In the genomic region with DNA sequence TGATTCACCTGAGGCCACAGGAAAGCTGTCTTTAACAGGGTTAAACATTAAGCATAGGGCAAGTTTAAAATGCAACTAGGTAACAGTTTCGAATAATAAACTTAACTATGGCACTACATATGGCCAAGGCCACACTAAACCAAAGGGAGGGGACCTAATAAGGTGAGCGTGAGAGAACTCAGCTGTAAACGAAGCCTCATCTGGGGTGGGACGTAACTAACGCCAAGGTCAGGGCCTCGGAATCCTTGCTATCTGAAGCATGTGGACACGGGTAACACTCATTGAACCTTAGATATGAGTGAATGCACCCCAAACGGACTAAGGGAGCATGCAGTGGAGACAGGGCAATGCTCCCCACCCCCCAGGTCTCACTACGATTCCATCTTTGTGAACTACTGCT, we compare ENCODE assay signal across 19 mouse cellular contexts. TPM values are rescaled to one million over a fixed set of nuclear protein-coding genes. Genes with fewer than 3 reads are reported as not detected.
DNase-seq lines count a peak whose midpoint lies in the region; ATAC-seq lines count a peak whose summit lies in the region.
"Had no signal": no experiment of that assay in that cellular context is flagged by ENCODE, and none has a peak within 500 bp of the region (broad histone marks: within the 10 kb centered on the region; RNA-seq: fewer than 3 reads in every experiment).

No protein-coding gene starts in this region.

- DNase-seq in kidney, adult 11 months, result peak; percentile 66
- DNase-seq in kidney, postnatal 4 days, result no peak
- DNase-seq in kidney, adult 18-20 months, result peak; percentile 41
- DNase-seq in kidney, postnatal 10 days, result peak; percentile 28
- DNase-seq in yolk sac, embryonic 10.5 days (ENCODE audit: low spot score), result peak; percentile 53
- no peak for DNase-seq in spleen, adult 12 weeks (ENCODE audit: low spot score)
- DNase-seq: adrenal gland, adult 8-10 months; cerebellum, adult 11-12 months; cerebellum, postnatal 36 days; lung, postnatal 36 days; thymus, postnatal 25 days had no signal

- WGBS in midbrain, embryonic 13.5 days, result 82% methylated on average over 9 of the region's 9 CpGs

- H3K27me3 ChIP-seq in midbrain, embryonic 13.5 days, result no peaks in the 10 kb centered on the region
- H3K27me3 ChIP-seq: forebrain, embryonic 13.5 days; heart, embryonic 13.5 days; limb, embryonic 15.5 days; neural tube, embryonic 13.5 days had no signal

- no peak for ATAC-seq in midbrain, embryonic 13.5 days
- ATAC-seq: forebrain, embryonic 13.5 days; inflammation-experienced regulatory T-cells, adult 6 months had no signal

- peaks cover 4% of the 10 kb centered on the region for H3K4me1 ChIP-seq in midbrain, embryonic 13.5 days (replicated peaks)

- no peaks in the 10 kb centered on the region for H3K9me3 ChIP-seq in midbrain, embryonic 13.5 days
- H3K9me3 ChIP-seq: embryonic facial prominence, embryonic 10.5 days; forebrain, embryonic 13.5 days; heart, embryonic 13.5 days; hindbrain, embryonic 10.5 days; limb, embryonic 15.5 days; neural tube, embryonic 13.5 days had no signal

- H3K36me3 ChIP-seq in midbrain, embryonic 13.5 days, result no peaks in the 10 kb centered on the region
- H3K36me3 ChIP-seq: embryonic facial prominence, embryonic 10.5 days; hindbrain, embryonic 10.5 days; limb, embryonic 15.5 days; neural tube, embryonic 13.5 days had no signal

- no peak overlapping the region for H3K27ac ChIP-seq in midbrain, embryonic 13.5 days
- H3K27ac ChIP-seq: embryonic facial prominence, embryonic 10.5 days; forebrain, embryonic 13.5 days; heart, embryonic 13.5 days; hindbrain, embryonic 10.5 days; limb, embryonic 15.5 days; neural tube, embryonic 13.5 days had no signal

- H3K9ac ChIP-seq in midbrain, embryonic 13.5 days (replicated peaks), result no peak overlapping the region
- H3K9ac ChIP-seq: forebrain, embryonic 13.5 days; heart, embryonic 13.5 days; limb, embryonic 15.5 days; neural tube, embryonic 13.5 days had no signal

- H3K4me3 ChIP-seq in midbrain, embryonic 13.5 days (replicated peaks), result no peak overlapping the region
- H3K4me3 ChIP-seq: embryonic facial prominence, embryonic 10.5 days; forebrain, embryonic 13.5 days; heart, embryonic 13.5 days; hindbrain, embryonic 10.5 days; limb, embryonic 15.5 days; neural tube, embryonic 13.5 days had no signal

- no peak overlapping the region for H3K4me2 ChIP-seq in midbrain, embryonic 13.5 days (replicated peaks)
- H3K4me2 ChIP-seq: forebrain, embryonic 13.5 days; heart, embryonic 13.5 days; limb, embryonic 15.5 days; neural tube, embryonic 13.5 days had no signal

RNA-seq across cellular contexts. Expression of a gene that starts 5.9 kb away (rescaled TPM):
- polyA plus RNA-seq in midbrain, embryonic 13.5 days (2015; fragmentation: Nextera tagmentation; extraction: Ambion mirVana), result 9.9 and 10.2 TPM in 2 replicates

RNA-seq across cellular contexts. Expression of a gene that starts 5.9 kb away (rescaled TPM):
- 2.5 and 4.5 TPM in 2 replicates for polyA plus RNA-seq in midbrain, embryonic 13.5 days (2015; fragmentation: Nextera tagmentation; extraction: Ambion mirVana)

RNA-seq across cellular contexts. Expression of a gene that starts 14.1 kb away (rescaled TPM):
- 27.0 and 27.1 TPM in 2 replicates for polyA plus RNA-seq in midbrain, embryonic 13.5 days (2015; fragmentation: Nextera tagmentation; extraction: Ambion mirVana)

RNA-seq across cellular contexts. Expression of a gene that starts 41.3 kb away (rescaled TPM):
- polyA plus RNA-seq in midbrain, embryonic 13.5 days (2015; fragmentation: Nextera tagmentation; extraction: Ambion mirVana), result 17.7 and 20.6 TPM in 2 replicates

RNA-seq across cellular contexts. Expression of a gene that starts 41.5 kb away (rescaled TPM):
- 42.6 and 45.0 TPM in 2 replicates for polyA plus RNA-seq in midbrain, embryonic 13.5 days (2015; fragmentation: Nextera tagmentation; extraction: Ambion mirVana)

Comparison
In these comparisons a context has a peak if more than half of its experiments do, and no peak if none do; other contexts are left out.
1. DNase-seq: peak in kidney, adult 11 months (single experiment), kidney, adult 18-20 months (single experiment), kidney, postnatal 10 days (single experiment) and yolk sac, embryonic 10.5 days (single experiment); none in kidney, postnatal 4 days (0 of 2) and spleen, adult 12 weeks (single experiment).